Mouse (Mus musculus): ENCODE results near the gene Zdhhc6. TPM values are rescaled to one million over a fixed set of nuclear protein-coding genes. Genes with fewer than 3 reads are reported as not detected.

Zdhhc6 gene
- polyA plus RNA-seq, 1 experiment from 2014 or later, result 112 TPM

- no peaks in the 10 kb centered on the region for H3K27me3 ChIP-seq (ENCODE audit: control insufficient read depth, insufficient read depth, low read length)
- H3K4me1 ChIP-seq (ENCODE audit: control insufficient read depth, insufficient read depth, low read length), result peaks cover 18% of the 10 kb centered on the region
- ATAC-seq (ENCODE audit: low FRiP score), result no peak
- peak overlapping the region; percentile 86; the same call in 1 of the 2 replicates for H3K9ac ChIP-seq (ENCODE audit: low read length)
- peak overlapping the region; percentile 67 for H3K4me3 ChIP-seq (ENCODE audit: low read depth, low read length)
- WGBS, result 61% methylated on average over 10 of the region's 10 CpGs
- DNase-seq (ENCODE audit: low spot score, missing footprints), result peak; percentile 84
- H3K9me3 ChIP-seq (ENCODE audit: control insufficient read depth, low read length), result no peaks in the 10 kb centered on the region
- no peak overlapping the region for H3K27ac ChIP-seq (ENCODE audit: low read depth, low read length)
- peak overlapping the region; percentile 68 for H3K4me2 ChIP-seq
- no peaks in the 10 kb centered on the region for H3K36me3 ChIP-seq (ENCODE audit: control insufficient read depth, insufficient read depth, low read length)
Observed at GRCm38 (mm10) chr19:55316901-55317300, 1.1 kb upstream of the Zdhhc6 start.

GRCm38 (mm10) chr19:55316109-55316714 lies 380 bp upstream of the Zdhhc6 start, which contains the start of gene Vti1a:
TSS of gene Vti1a (plus strand) at chr19:55316295.
- under 1% methylated on average over 48 of the region's 48 CpGs for whole genome bisulfite sequencing
- Histone ChIP-seq H3K27ac (ENCODE audit: low read depth, low read length) (peak within 1 kb of the TSS; percentile 48), H3K9ac (ENCODE audit: low read length) (peak within 1 kb of the TSS; percentile 86), H3K27me3 (ENCODE audit: control insufficient read depth, insufficient read depth, low read length) (no peaks in the 10 kb centered on the region), H3K4me2 (peak within 1 kb of the TSS; percentile 68), H3K9me3 (ENCODE audit: control insufficient read depth, low read length) (no peaks in the 10 kb centered on the region), H3K4me3 (ENCODE audit: low read depth, low read length) (peak within 1 kb of the TSS; percentile 67), H3K36me3 (ENCODE audit: control insufficient read depth, insufficient read depth, low read length) (no peaks in the 10 kb centered on the region), H3K4me1 (ENCODE audit: control insufficient read depth, insufficient read depth, low read length) (peaks cover 18% of the 10 kb centered on the region)
- DNase-seq (ENCODE audit: low spot score, missing footprints) (peak; percentile 98), ATAC-seq (ENCODE audit: low FRiP score) (peak; percentile 94)

- Histone ChIP-seq H3K9ac (ENCODE audit: low read length) (no peak overlapping the region), H3K36me3 (ENCODE audit: control insufficient read depth, insufficient read depth, low read length) (peaks cover 14% of the 10 kb centered on the region; the same call in 1 of the 2 replicates), H3K4me1 (ENCODE audit: control insufficient read depth, insufficient read depth, low read length) (peaks cover 18% of the 10 kb centered on the region), H3K27ac (ENCODE audit: low read depth, low read length) (no peak overlapping the region), H3K27me3 (ENCODE audit: control insufficient read depth, insufficient read depth, low read length) (no peaks in the 10 kb centered on the region), H3K4me3 (ENCODE audit: low read depth, low read length) (no peak overlapping the region), H3K4me2 (no peak overlapping the region), H3K9me3 (ENCODE audit: control insufficient read depth, low read length) (no peaks in the 10 kb centered on the region)
- WGBS, result 95% methylated on average over 2 of the region's 2 CpGs
- ATAC-seq (ENCODE audit: low FRiP score), result no peak
- no peak for DNase-seq (ENCODE audit: low spot score, missing footprints)
Observed at GRCm38 (mm10) chr19:55313649-55314048, 2.2 kb downstream of the Zdhhc6 start.

GRCm38 (mm10) chr19:55311874-55312273 lies 4.0 kb downstream of the Zdhhc6 start:
- Histone ChIP-seq H3K27me3 (ENCODE audit: control insufficient read depth, insufficient read depth, low read length) (no peaks in the 10 kb centered on the region), H3K9ac (ENCODE audit: low read length) (no peak overlapping the region), H3K36me3 (ENCODE audit: control insufficient read depth, insufficient read depth, low read length) (peaks cover 18% of the 10 kb centered on the region; the same call in 1 of the 2 replicates), H3K4me1 (ENCODE audit: control insufficient read depth, insufficient read depth, low read length) (peaks cover 16% of the 10 kb centered on the region), H3K27ac (ENCODE audit: low read depth, low read length) (no peak overlapping the region), H3K4me3 (ENCODE audit: low read depth, low read length) (no peak overlapping the region), H3K4me2 (no peak overlapping the region), H3K9me3 (ENCODE audit: control insufficient read depth, low read length) (no peaks in the 10 kb centered on the region)
- DNase-seq (ENCODE audit: low spot score, missing footprints), result no peak
- no peak for ATAC-seq (ENCODE audit: low FRiP score)
- 88% methylated on average over 8 of the region's 8 CpGs for WGBS

GRCm38 (mm10) chr19:55305024-55305423 lies 10.8 kb downstream of the Zdhhc6 start:
- DNase-seq (ENCODE audit: low spot score, missing footprints) (no peak), ATAC-seq (ENCODE audit: low FRiP score) (no peak)
- Histone ChIP-seq H3K27me3 (ENCODE audit: control insufficient read depth, insufficient read depth, low read length) (no peaks in the 10 kb centered on the region), H3K9ac (ENCODE audit: low read length) (no peak overlapping the region), H3K4me1 (ENCODE audit: control insufficient read depth, insufficient read depth, low read length) (no peaks in the 10 kb centered on the region), H3K4me2 (no peak overlapping the region), H3K36me3 (ENCODE audit: control insufficient read depth, insufficient read depth, low read length) (peaks cover 22% of the 10 kb centered on the region), H3K4me3 (ENCODE audit: low read depth, low read length) (no peak overlapping the region), H3K27ac (ENCODE audit: low read depth, low read length) (no peak overlapping the region), H3K9me3 (ENCODE audit: control insufficient read depth, low read length) (no peaks in the 10 kb centered on the region)

GRCm38 (mm10) chr19:55300525-55300924 lies 15.3 kb downstream of the Zdhhc6 start:
- no peaks in the 10 kb centered on the region for H3K27me3 ChIP-seq (ENCODE audit: control insufficient read depth, insufficient read depth, low read length)

GRCm38 (mm10) chr19:55299378-55299777 lies 16.5 kb downstream of the Zdhhc6 start:
- ATAC-seq (ENCODE audit: low FRiP score) (no peak), DNase-seq (ENCODE audit: low spot score, missing footprints) (no peak)
- H3K36me3 ChIP-seq (ENCODE audit: control insufficient read depth, insufficient read depth, low read length), result peaks cover 19% of the 10 kb centered on the region

More at GRCm38 (mm10) chr19:55300525-55300924, 15.3 kb downstream of the Zdhhc6 start:
- peaks cover 19% of the 10 kb centered on the region for H3K36me3 ChIP-seq (ENCODE audit: control insufficient read depth, insufficient read depth, low read length)
- H3K9me3 ChIP-seq (ENCODE audit: control insufficient read depth, low read length), result no peaks in the 10 kb centered on the region
- H3K4me2 ChIP-seq, result no peak overlapping the region
- no peak overlapping the region for H3K4me3 ChIP-seq (ENCODE audit: low read depth, low read length)
- no peak overlapping the region for H3K9ac ChIP-seq (ENCODE audit: low read length)
- ATAC-seq (ENCODE audit: low FRiP score) (no peak), DNase-seq (ENCODE audit: low spot score, missing footprints) (no peak)
- H3K4me1 ChIP-seq (ENCODE audit: control insufficient read depth, insufficient read depth, low read length), result no peaks in the 10 kb centered on the region
- WGBS, result 94% methylated on average over 3 of the region's 3 CpGs
- no peak overlapping the region for H3K27ac ChIP-seq (ENCODE audit: low read depth, low read length)

GRCm38 (mm10) chr19:55297961-55298360 lies 17.9 kb downstream of the Zdhhc6 start:
- H3K27ac ChIP-seq (ENCODE audit: low read depth, low read length), result no peak overlapping the region
- H3K4me3 ChIP-seq (ENCODE audit: low read depth, low read length), result no peak overlapping the region
- H3K9me3 ChIP-seq (ENCODE audit: control insufficient read depth, low read length), result no peaks in the 10 kb centered on the region
- H3K36me3 ChIP-seq (ENCODE audit: control insufficient read depth, insufficient read depth, low read length), result peaks cover 19% of the 10 kb centered on the region
- no peak overlapping the region for H3K4me2 ChIP-seq
- no peaks in the 10 kb centered on the region for H3K27me3 ChIP-seq (ENCODE audit: control insufficient read depth, insufficient read depth, low read length)
- no peaks in the 10 kb centered on the region for H3K4me1 ChIP-seq (ENCODE audit: control insufficient read depth, insufficient read depth, low read length)
- WGBS, result 90% methylated on average over 5 of the region's 5 CpGs
- no peak for DNase-seq (ENCODE audit: low spot score, missing footprints)
- ATAC-seq (ENCODE audit: low FRiP score), result no peak
- no peak overlapping the region for H3K9ac ChIP-seq (ENCODE audit: low read length)

More at GRCm38 (mm10) chr19:55299378-55299777, 16.5 kb downstream of the Zdhhc6 start:
- 97% methylated on average over 1 of the region's 1 CpGs for WGBS
- Histone ChIP-seq H3K27ac (ENCODE audit: low read depth, low read length) (no peak overlapping the region), H3K4me3 (ENCODE audit: low read depth, low read length) (no peak overlapping the region), H3K9me3 (ENCODE audit: control insufficient read depth, low read length) (no peaks in the 10 kb centered on the region), H3K9ac (ENCODE audit: low read length) (no peak overlapping the region), H3K27me3 (ENCODE audit: control insufficient read depth, insufficient read depth, low read length) (no peaks in the 10 kb centered on the region), H3K4me1 (ENCODE audit: control insufficient read depth, insufficient read depth, low read length) (no peaks in the 10 kb centered on the region), H3K4me2 (no peak overlapping the region)

- Histone ChIP-seq H3K4me2 (no peak overlapping the region), H3K4me1 (ENCODE audit: control insufficient read depth, insufficient read depth, low read length) (no peaks in the 10 kb centered on the region), H3K4me3 (ENCODE audit: low read depth, low read length) (no peak overlapping the region), H3K27ac (ENCODE audit: low read depth, low read length) (no peak overlapping the region), H3K27me3 (ENCODE audit: control insufficient read depth, insufficient read depth, low read length) (no peaks in the 10 kb centered on the region), H3K9me3 (ENCODE audit: control insufficient read depth, low read length) (no peaks in the 10 kb centered on the region), H3K9ac (ENCODE audit: low read length) (no peak overlapping the region), H3K36me3 (ENCODE audit: control insufficient read depth, insufficient read depth, low read length) (peaks cover 15% of the 10 kb centered on the region)
- DNase-seq (ENCODE audit: low spot score, missing footprints), result no peak
- 92% methylated on average over 2 of the region's 2 CpGs for WGBS
- ATAC-seq (ENCODE audit: low FRiP score), result no peak
Observed at GRCm38 (mm10) chr19:55297489-55297888, 18.3 kb downstream of the Zdhhc6 start.
